Mouse (Mus musculus) myocyte (in vitro differentiated cells): Measurements from ENCODE around the gene Rexo1.

Source experiments
- POLR2A ChIP-seq: IDR thresholded peaks from one replicate; pipeline ENCODE4 v1.6.1; 2011; ENCODE audit warnings: low read depth, mild to moderate bottlenecking, control low read depth, moderate library complexity; ENCODE audit not compliant: insufficient read length
- SRF ChIP-seq: IDR thresholded peaks from one replicate; pipeline ENCODE4 v1.6.1; 2011; ENCODE audit warnings: low read depth; ENCODE audit not compliant: control insufficient read depth, insufficient read length

- TF ChIP-seq POLR2A (no peak), SRF (no peak)
These were observed 35.0 kb upstream of the Rexo1 start for GRCm38 (mm10) chr10:80596318-80596717.
